Mouse (Mus musculus) ES-CJ7 (cell line): ENCODE data around the gene Tns1.

Experiments
- DNase-seq: peaks from one replicate; pipeline ENCODE4 v3.0.0; 2011; ENCODE audit warnings: low read depth, low spot score

Tns1 gene

GRCm38 (mm10) chr1:73992201-73992938, 131.9 kb downstream of the Tns1 start:
- DNase-seq = no peak

DNA sequence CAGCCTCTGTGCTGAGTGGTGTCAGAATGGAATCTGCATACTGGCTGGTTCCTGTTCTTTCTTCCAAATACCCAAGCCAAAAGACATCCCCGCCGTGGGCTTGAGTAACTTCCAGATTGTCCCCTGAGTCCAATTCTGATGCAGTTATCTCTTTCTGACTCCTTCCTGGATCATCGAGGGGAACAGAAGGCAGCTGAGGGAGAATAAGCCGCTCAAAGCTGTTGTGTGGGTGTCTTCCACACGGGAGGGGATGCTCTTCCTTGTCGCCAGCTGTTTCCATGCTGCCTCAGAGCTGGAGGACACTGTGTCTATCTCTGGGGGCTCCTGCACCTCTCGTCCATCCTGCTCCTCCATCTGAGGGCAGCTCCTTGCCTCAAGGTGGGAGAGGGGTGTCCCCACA, 133.0 kb downstream of the Tns1 start:
- no peak for DNase-seq

DNA sequence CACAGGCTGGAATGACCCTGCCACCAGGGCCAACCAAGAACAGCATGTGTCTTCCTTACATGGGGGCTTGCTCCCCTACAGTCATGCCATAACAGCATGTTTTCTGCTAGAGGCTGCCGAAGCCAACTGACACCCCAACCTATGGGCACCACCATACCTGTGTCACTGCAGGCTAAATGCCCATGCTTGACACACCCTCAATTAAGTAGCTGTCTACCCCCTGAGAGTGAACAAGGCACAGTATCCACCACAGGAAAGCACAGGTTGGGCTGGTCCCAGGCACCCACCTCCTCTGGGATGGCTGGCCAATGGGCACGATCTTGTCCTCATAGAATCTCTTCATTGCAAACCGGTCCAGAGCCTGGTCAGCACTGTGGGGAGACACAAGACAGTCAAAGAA, 134.2 kb downstream of the Tns1 start:
- DNase-seq = no peak

DNA sequence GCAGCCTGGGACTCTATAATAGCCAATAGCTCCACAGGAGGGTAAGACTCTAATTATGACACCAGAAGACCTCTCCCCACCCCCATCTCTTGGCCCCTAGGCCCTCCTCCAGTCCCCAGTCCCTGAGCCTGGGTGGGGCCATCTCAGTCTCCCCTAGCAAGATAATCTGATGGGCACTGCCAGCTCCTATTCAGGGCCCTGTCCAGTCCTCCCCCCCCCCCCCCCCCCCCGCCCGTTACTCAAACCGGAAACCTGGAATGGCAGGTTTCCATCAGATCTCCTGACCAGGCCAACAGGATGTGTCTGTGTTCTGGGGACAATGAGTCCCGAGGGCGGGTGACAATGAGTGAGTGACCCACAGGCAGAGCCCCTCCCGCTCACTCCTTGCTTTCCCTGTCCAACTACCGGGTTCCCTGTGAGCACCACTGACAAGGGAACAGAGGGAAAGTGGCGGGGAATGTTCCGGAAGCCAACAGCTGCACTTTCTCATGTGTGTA, 136.5 kb downstream of the Tns1 start:
- no peak for DNase-seq

- DNase-seq = peak; percentile 81
Observed at GRCm38 (mm10) chr1:73986268-73987045, 137.8 kb downstream of the Tns1 start.

- DNase-seq = no peak
Observed at GRCm38 (mm10) chr1:73985611-73986010, 138.6 kb downstream of the Tns1 start.

- no peak for DNase-seq
Observed at GRCm38 (mm10) chr1:73979214-73979613, 145.0 kb downstream of the Tns1 start.

- no peak for DNase-seq
Observed at GRCm38 (mm10) chr1:73978576-73978975, 145.7 kb downstream of the Tns1 start.

DNA sequence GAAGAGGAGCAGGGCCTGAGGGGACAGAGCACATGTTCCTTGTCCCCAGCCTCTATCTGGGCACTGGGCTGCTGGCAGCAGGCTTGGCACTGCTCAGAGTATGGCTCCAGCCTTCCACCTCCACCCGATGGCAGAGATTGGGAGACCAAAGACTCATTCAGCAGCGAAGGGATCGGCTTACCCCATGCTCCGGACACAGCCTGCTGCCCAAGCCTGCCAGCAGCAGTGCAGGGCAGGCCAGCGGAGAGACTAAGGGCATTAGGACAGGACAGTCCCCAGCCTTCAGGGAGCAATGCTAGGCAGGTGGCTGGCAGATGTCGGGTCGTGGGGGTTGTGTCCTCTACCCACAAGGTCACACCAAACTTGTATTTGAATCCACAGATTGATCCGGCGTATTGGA, 150.3 kb downstream of the Tns1 start:
- no peak for DNase-seq

DNA sequence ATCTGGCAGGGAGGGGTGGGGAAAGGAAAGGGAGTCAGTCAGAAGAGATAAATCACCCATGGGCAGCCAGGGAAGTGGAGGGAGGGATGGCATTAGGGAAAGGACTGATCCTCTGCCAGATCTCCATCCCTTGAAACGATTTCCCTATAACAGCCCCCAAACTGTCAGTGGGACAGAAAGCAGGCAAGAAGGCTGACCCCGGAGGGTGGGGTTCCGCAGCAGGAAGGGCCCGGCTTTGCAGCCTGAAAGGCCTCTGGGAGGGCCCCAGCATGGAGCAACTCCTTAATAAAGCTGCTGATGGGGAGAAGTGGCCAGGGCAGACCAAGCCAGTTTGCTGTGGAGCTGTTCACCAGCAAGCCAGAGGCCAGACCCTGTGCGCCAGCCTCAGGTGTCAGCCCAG, 151.5 kb downstream of the Tns1 start:
- DNase-seq = no peak

DNA sequence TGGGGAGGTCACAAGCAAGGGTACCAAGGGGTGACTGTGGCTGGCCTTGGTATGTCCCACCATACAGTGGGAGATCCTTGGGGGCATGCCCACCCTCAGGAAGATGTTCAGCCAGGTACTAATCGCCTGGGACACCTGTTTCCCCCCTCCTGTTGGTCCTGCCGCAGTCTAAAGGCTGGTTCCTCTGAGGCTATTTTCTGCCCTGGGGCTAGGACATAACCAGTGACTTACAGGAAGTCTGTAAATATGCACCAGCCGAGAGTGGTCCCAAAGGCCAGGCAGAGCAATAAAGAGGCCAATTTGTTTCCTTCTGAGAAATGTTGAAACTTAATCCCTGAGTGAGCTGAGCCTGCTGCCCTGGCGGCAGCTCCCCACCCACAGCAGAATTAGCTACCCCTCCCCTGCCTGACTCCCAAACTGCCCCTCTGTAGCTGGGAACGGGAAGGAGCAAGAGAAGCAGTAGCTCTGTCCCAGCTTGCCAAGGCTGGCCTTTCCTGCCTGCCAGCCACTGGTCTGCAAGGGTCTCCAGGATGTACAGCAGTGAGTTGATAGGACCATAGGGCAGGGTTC, 154.0 kb downstream of the Tns1 start:
- DNase-seq = no peak

- DNase-seq = peak; percentile 28
Observed at GRCm38 (mm10) chr1:73968712-73969511, 155.3 kb downstream of the Tns1 start.

DNA sequence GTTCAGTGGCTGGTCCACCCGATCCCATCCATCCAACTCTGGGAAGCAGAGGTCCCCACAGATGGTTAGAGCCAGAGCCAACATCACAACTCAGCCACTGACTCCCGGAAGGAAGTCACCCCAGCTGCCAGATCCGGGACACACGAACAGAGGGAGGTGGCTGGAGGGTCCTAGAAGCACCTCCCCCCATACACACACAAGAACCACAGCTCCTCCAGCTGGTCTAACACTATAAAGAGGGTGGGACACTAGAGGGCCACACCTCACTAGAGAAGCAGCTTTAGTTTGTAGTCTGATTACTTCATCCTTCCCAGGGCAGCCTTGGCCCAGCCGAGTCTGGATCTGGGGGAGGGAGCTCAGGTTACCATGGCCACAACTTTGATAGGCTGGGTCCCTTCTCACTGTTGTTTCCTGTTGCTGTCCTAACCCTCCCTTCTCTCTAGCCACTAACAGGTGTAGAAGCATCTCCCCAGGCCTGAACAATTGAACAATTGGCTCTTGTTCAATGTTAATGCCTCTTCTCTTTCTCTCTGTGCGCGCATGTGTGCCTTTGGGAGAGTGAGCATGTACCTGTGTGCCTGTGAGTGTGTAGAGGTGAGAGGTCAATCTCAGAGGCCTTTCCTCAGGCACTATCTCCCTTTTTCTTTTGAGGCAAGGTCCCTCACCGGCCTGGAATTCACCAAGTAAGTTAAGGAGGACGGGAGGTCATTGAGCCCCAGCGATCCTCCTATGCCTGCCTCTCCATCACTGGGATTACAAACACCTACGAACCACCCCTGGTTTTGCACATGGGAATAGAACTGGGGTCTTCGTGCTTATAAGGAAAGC, 157.6 kb downstream of the Tns1 start:
- peak; percentile 90 for DNase-seq

DNA sequence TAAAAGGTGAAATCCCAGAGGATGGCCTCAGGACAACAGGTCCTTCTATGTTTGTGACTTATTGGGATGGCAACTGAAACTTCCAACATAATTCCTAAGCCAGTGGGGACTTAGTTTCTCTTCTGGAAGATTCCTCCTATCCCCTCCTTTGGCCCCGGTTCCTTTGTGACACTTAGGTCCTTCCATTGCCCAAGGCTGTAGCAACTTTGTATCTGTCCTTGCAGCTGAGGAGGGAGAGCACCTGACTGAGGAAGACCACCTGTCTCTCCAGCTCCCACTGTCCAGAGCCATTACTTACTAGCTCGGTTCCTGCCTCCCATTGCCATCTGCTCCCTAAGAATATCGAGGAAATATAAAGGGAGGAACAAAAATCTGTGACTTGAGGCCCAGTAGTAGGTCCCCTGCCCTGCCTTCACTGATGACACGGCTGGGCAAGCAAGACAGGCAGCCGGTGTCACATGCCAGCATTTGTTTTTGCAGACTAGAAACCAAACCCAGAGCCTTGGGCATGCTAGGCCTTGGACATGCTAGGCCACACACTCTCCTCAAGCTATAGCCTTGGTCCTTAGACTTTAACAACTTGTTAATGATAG, 160.0 kb downstream of the Tns1 start:
- no peak for DNase-seq

- no peak for DNase-seq
Observed at GRCm38 (mm10) chr1:73963626-73964025, 160.6 kb downstream of the Tns1 start.

- DNase-seq = peak; percentile 42
Observed at GRCm38 (mm10) chr1:73962668-73963371, 161.4 kb downstream of the Tns1 start.

GRCm38 (mm10) chr1:73962049-73962448, 162.2 kb downstream of the Tns1 start:
- no peak for DNase-seq

GRCm38 (mm10) chr1:73959758-73960157, 164.5 kb downstream of the Tns1 start:
- no peak for DNase-seq

DNA sequence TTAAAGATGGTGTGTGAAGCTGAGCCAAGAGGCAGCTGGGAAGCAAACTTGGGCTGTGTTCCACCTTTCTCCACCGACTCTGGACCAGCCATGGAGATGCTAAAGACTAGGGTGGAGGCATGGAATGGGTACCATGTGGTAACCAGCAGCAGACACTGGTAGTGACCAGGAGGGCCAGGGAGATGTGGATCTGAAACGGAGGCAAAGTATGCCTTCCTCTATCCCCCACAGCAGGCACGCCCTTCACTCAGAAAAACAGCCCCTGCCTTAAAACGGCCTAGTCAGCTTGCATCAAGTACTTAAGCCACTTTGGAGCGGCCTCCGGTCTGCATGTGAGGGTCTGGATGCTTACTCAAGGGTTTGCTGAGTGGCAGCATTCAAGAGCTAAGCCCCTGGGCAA, 164.9 kb downstream of the Tns1 start:
- no peak for DNase-seq
